Mouse (Mus musculus): Measurements from ENCODE around the gene Srd5a1. TPM values are rescaled to one million over a fixed set of nuclear protein-coding genes. Genes with fewer than 3 reads are reported as not detected.
"Not testable (repeated sequence)": the region's sequence is repeated elsewhere in the genome, so short reads cannot be mapped to it uniquely, and the experiment has no call there.

Srd5a1 gene
- polyA plus RNA-seq, 1 experiment from 2014 or later, result 24.5 TPM

- 92% methylated on average over 9 of the region's 9 CpGs for WGBS
- Histone ChIP-seq H3K27ac (no peak overlapping the region), H3K4me2 (no peak overlapping the region), H3K4me1 (replicated peaks) (no peaks in the 10 kb centered on the region), H3K27me3 (no peaks in the 10 kb centered on the region), H3K36me3 (peaks cover 84% of the 10 kb centered on the region), H3K4me3 (no peak overlapping the region), H3K9ac (no peak overlapping the region), H3K9me3 (no peaks in the 10 kb centered on the region)
- ATAC-seq (ENCODE audit: low FRiP score), result no peak
These were observed 26.4 kb upstream of the Srd5a1 start for GRCm38 (mm10) chr13:69637657-69638056.

- no peak overlapping the region for H3K4me2 ChIP-seq
- WGBS, result 92% methylated on average over 6 of the region's 6 CpGs
- no peak overlapping the region for H3K27ac ChIP-seq
- no peak overlapping the region for H3K9ac ChIP-seq
- no peaks in the 10 kb centered on the region for H3K9me3 ChIP-seq
- H3K36me3 ChIP-seq, result peaks cover 86% of the 10 kb centered on the region
- no peaks in the 10 kb centered on the region for H3K27me3 ChIP-seq
- no peak for ATAC-seq (ENCODE audit: low FRiP score)
- H3K4me1 ChIP-seq (replicated peaks), result no peaks in the 10 kb centered on the region
- no peak overlapping the region for H3K4me3 ChIP-seq
These were observed 25.6 kb upstream of the Srd5a1 start for GRCm38 (mm10) chr13:69636816-69637215.

GRCm38 (mm10) chr13:69636375-69636774 is 25.1 kb upstream of the Srd5a1 start:
- Histone ChIP-seq H3K9me3 (no peaks in the 10 kb centered on the region), H3K27me3 (no peaks in the 10 kb centered on the region), H3K9ac (no peak overlapping the region), H3K27ac (no peak overlapping the region), H3K4me3 (no peak overlapping the region), H3K4me1 (replicated peaks) (no peaks in the 10 kb centered on the region), H3K36me3 (peaks cover 91% of the 10 kb centered on the region), H3K4me2 (no peak overlapping the region)
- ATAC-seq (ENCODE audit: low FRiP score), result no peak
- 94% methylated on average over 3 of the region's 3 CpGs for WGBS

GRCm38 (mm10) chr13:69635836-69636235 is 24.6 kb upstream of the Srd5a1 start:
- not testable (repeated sequence) for H3K4me2 ChIP-seq; H3K9me3 ChIP-seq; H3K4me1 ChIP-seq (replicated peaks); H3K27me3 ChIP-seq; H3K27ac ChIP-seq; H3K9ac ChIP-seq; H3K4me3 ChIP-seq; ATAC-seq (ENCODE audit: low FRiP score)
- H3K36me3 ChIP-seq, result peaks cover 94% of the 10 kb centered on the region
- WGBS, result 97% methylated on average over 7 of the region's 7 CpGs

GRCm38 (mm10) chr13:69633988-69634387 is 22.7 kb upstream of the Srd5a1 start:
- no peaks in the 10 kb centered on the region for H3K27me3 ChIP-seq
- H3K4me3 ChIP-seq, result no peak overlapping the region
- no peak overlapping the region for H3K27ac ChIP-seq
- H3K36me3 ChIP-seq, result peaks cover 96% of the 10 kb centered on the region
- 93% methylated on average over 2 of the region's 2 CpGs for WGBS
- no peaks in the 10 kb centered on the region for H3K4me1 ChIP-seq (replicated peaks)
- no peak overlapping the region for H3K9ac ChIP-seq
- ATAC-seq (ENCODE audit: low FRiP score), result no peak
- H3K9me3 ChIP-seq, result no peaks in the 10 kb centered on the region
- H3K4me2 ChIP-seq, result no peak overlapping the region

- 89% methylated on average over 9 of the region's 9 CpGs for WGBS
- Histone ChIP-seq H3K4me1 (replicated peaks) (no peaks in the 10 kb centered on the region), H3K9me3 (no peaks in the 10 kb centered on the region), H3K9ac (no peak overlapping the region), H3K36me3 (peaks cover 98% of the 10 kb centered on the region), H3K4me3 (no peak overlapping the region), H3K27me3 (no peaks in the 10 kb centered on the region), H3K27ac (no peak overlapping the region), H3K4me2 (no peak overlapping the region)
- ATAC-seq (ENCODE audit: low FRiP score), result no peak
These were observed 22.3 kb upstream of the Srd5a1 start for GRCm38 (mm10) chr13:69633551-69633950.

GRCm38 (mm10) chr13:69631659-69632058 is 20.4 kb upstream of the Srd5a1 start:
- no peaks in the 10 kb centered on the region for H3K9me3 ChIP-seq
- no peak for ATAC-seq (ENCODE audit: low FRiP score)
- WGBS, result 84% methylated on average over 4 of the region's 4 CpGs

GRCm38 (mm10) chr13:69631111-69631510 is 19.9 kb upstream of the Srd5a1 start:
- Histone ChIP-seq H3K4me1 (replicated peaks) (no peaks in the 10 kb centered on the region), H3K27ac (no peak overlapping the region), H3K4me3 (no peak overlapping the region), H3K4me2 (no peak overlapping the region), H3K9ac (no peak overlapping the region), H3K9me3 (no peaks in the 10 kb centered on the region), H3K27me3 (no peaks in the 10 kb centered on the region), H3K36me3 (peaks cover 99% of the 10 kb centered on the region)
- WGBS, result 78% methylated on average over 3 of the region's 3 CpGs
- no peak for ATAC-seq (ENCODE audit: low FRiP score)

More at GRCm38 (mm10) chr13:69631659-69632058, 20.4 kb upstream of the Srd5a1 start:
- no peak overlapping the region for H3K9ac ChIP-seq
- H3K36me3 ChIP-seq, result peaks cover 99% of the 10 kb centered on the region
- H3K27me3 ChIP-seq, result no peaks in the 10 kb centered on the region
- no peak overlapping the region for H3K27ac ChIP-seq
- H3K4me2 ChIP-seq, result no peak overlapping the region
- no peaks in the 10 kb centered on the region for H3K4me1 ChIP-seq (replicated peaks)
- H3K4me3 ChIP-seq, result no peak overlapping the region

- 71% methylated on average over 8 of the region's 8 CpGs for WGBS
- H3K4me3 ChIP-seq, result no peak overlapping the region
- H3K9ac ChIP-seq, result no peak overlapping the region
- H3K9me3 ChIP-seq, result no peaks in the 10 kb centered on the region
- no peak overlapping the region for H3K4me2 ChIP-seq
- ATAC-seq (ENCODE audit: low FRiP score), result no peak
- H3K27me3 ChIP-seq, result no peaks in the 10 kb centered on the region
- H3K27ac ChIP-seq, result no peak overlapping the region
- peaks cover 99% of the 10 kb centered on the region for H3K36me3 ChIP-seq
- H3K4me1 ChIP-seq (replicated peaks), result no peaks in the 10 kb centered on the region
These were observed 19.3 kb upstream of the Srd5a1 start for GRCm38 (mm10) chr13:69630576-69630975.

- H3K27me3 ChIP-seq, result no peaks in the 10 kb centered on the region
- no peaks in the 10 kb centered on the region for H3K9me3 ChIP-seq
- no peak overlapping the region for H3K27ac ChIP-seq
- no peak overlapping the region for H3K4me3 ChIP-seq
- no peaks in the 10 kb centered on the region for H3K4me1 ChIP-seq (replicated peaks)
- ATAC-seq (ENCODE audit: low FRiP score), result no peak
- H3K4me2 ChIP-seq, result no peak overlapping the region
- WGBS, result 96% methylated on average over 3 of the region's 3 CpGs
- no peak overlapping the region for H3K9ac ChIP-seq
- peaks cover 99% of the 10 kb centered on the region for H3K36me3 ChIP-seq
These were observed 16.7 kb upstream of the Srd5a1 start for GRCm38 (mm10) chr13:69627941-69628340.

GRCm38 (mm10) chr13:69624510-69624909 is 13.3 kb upstream of the Srd5a1 start:
- Histone ChIP-seq H3K4me3 (no peak overlapping the region), H3K27me3 (no peaks in the 10 kb centered on the region), H3K9ac (no peak overlapping the region), H3K36me3 (peaks cover 92% of the 10 kb centered on the region), H3K27ac (no peak overlapping the region), H3K4me2 (no peak overlapping the region), H3K9me3 (no peaks in the 10 kb centered on the region), H3K4me1 (replicated peaks) (no peaks in the 10 kb centered on the region)
- 89% methylated on average over 3 of the region's 3 CpGs for WGBS
- no peak for ATAC-seq (ENCODE audit: low FRiP score)

- no peak overlapping the region for H3K27ac ChIP-seq
- H3K4me1 ChIP-seq (replicated peaks), result no peaks in the 10 kb centered on the region
- H3K36me3 ChIP-seq, result peaks cover 92% of the 10 kb centered on the region
- H3K4me3 ChIP-seq, result no peak overlapping the region
- no peak overlapping the region for H3K9ac ChIP-seq
- ATAC-seq (ENCODE audit: low FRiP score), result no peak
- H3K4me2 ChIP-seq, result no peak overlapping the region
- H3K27me3 ChIP-seq, result no peaks in the 10 kb centered on the region
- no peaks in the 10 kb centered on the region for H3K9me3 ChIP-seq
- WGBS, result 76% methylated on average over 5 of the region's 5 CpGs
These were observed 12.6 kb upstream of the Srd5a1 start for GRCm38 (mm10) chr13:69623843-69624242.

GRCm38 (mm10) chr13:69616716-69617115 is 5.5 kb upstream of the Srd5a1 start:
- WGBS, result 93% methylated on average over 6 of the region's 6 CpGs
- Histone ChIP-seq H3K36me3 (peaks cover 77% of the 10 kb centered on the region), H3K9me3 (no peaks in the 10 kb centered on the region), H3K27me3 (no peaks in the 10 kb centered on the region), H3K4me1 (replicated peaks) (peaks cover 9% of the 10 kb centered on the region), H3K9ac (no peak overlapping the region), H3K4me2 (no peak overlapping the region), H3K27ac (no peak overlapping the region), H3K4me3 (no peak overlapping the region)
- ATAC-seq (ENCODE audit: low FRiP score), result no peak
